Mouse (Mus musculus) heart, adult 2 months (tissue): ENCODE measurements around the gene Dmc1.

Experiments
- CTCF ChIP-seq: fragments of 200-600 bp; IDR thresholded peaks from 2 replicates; pipeline ENCODE4 v1.8.1; 2022; ENCODE audit warnings: antibody characterized with exemption, mild to moderate bottlenecking, moderate library complexity
- POLR2A ChIP-seq: fragments of 200-500 bp; IDR thresholded peaks from 2 replicates; pipeline ENCODE4 v1.6.1; 2011; ENCODE audit warnings: mild to moderate bottlenecking, low read depth, low read length, control low read depth; ENCODE audit not compliant: insufficient read depth

DNA sequence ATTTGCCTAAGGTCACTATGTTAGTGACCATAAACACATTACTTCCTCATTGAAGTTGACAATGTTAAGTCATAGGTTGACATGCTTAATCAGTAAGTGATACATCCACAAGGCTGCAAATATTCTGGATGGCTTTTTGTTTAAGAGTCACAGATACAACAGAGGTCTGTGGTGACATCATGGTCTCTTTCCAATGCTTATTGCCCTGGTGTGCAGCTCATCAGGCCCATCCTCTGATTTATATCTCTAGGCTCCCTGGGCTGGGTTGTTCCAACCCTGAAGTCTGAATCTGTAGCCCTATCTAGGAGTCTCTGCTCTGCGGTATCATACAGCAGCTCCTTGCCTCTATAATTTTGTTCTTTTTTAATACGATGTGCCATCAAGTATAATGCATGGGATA, 28.0 kb downstream of the Dmc1 start:
- TF ChIP-seq CTCF (no peak), POLR2A (no peak)
